Mouse (Mus musculus) E14TG2a.4 (cell line): ENCODE data around the gene Ift81.

ENCODE experiments used
- H3K27me3 ChIP-seq: 2 replicates; pipeline ENCODE4 v1.6.1; 2014; ENCODE audit warnings: low read length, control low read depth; ENCODE audit not compliant: insufficient read depth
- H3K36me3 ChIP-seq: 2 replicates; pipeline ENCODE4 v1.6.1; 2014; ENCODE audit warnings: low read length, control low read depth; ENCODE audit not compliant: insufficient read depth
- H3K4me1 ChIP-seq: replicated peaks from 2 replicates; pipeline ENCODE4 v1.6.1; 2014; ENCODE audit warnings: low read depth, low read length, control low read depth
- H3K4me3 ChIP-seq: replicated peaks from 2 replicates; pipeline ENCODE4 v1.5.1; 2014; ENCODE audit warnings: mild to moderate bottlenecking, low read length
- H3K9me3 ChIP-seq: 2 replicates; pipeline ENCODE4 v1.6.1; 2014; ENCODE audit warnings: low read length, control low read depth
- CTCF ChIP-seq: conservative IDR thresholded peaks from 2 replicates; pipeline ENCODE4 v1.5.1; 2014; ENCODE audit warnings: low read length
- NANOG ChIP-seq: IDR thresholded peaks from 2 replicates; pipeline ENCODE4 v1.6.1; 2014; ENCODE audit warnings: borderline replicate concordance, low read length, mixed read lengths
- POU5F1 ChIP-seq: IDR thresholded peaks from 2 replicates; pipeline ENCODE4 v1.6.1; 2014; ENCODE audit warnings: low read length, borderline replicate concordance

The Ift81 gene

DNA sequence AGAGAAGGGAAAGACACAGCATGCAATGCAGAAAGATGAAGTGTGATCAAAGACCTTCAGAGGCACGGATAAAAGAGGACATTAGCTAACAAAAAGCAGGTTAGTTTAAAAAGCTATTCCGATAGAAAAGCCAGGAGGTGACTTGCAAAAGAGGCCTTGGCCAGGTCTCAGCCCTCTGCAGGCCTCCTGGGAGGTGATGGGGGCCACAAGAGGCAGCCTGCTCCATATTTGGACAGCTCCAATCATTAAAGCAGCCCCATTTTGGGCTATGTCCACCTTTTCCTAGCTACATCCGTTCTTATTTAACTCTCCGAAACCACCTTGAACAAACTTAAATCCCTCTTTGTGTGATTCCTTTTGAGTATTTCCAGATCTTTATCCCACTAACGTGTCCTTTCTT is 108.8 kb downstream of the Ift81 start:
- Histone ChIP-seq H3K4me1 (peaks cover 56% of the 10 kb centered on the region), H3K4me3 (no peak overlapping the region), H3K36me3 (no peaks in the 10 kb centered on the region), H3K9me3 (peaks cover 9% of the 10 kb centered on the region), H3K27me3 (no peaks in the 10 kb centered on the region)
- TF ChIP-seq NANOG (no peak), POU5F1 (no peak), CTCF (no peak)

- Histone ChIP-seq H3K36me3 (peaks cover 18% of the 10 kb centered on the region), H3K4me1 (peaks cover 56% of the 10 kb centered on the region)
These were observed 110.6 kb downstream of the Ift81 start for GRCm38 (mm10) chr5:122503760-122504119.

DNA sequence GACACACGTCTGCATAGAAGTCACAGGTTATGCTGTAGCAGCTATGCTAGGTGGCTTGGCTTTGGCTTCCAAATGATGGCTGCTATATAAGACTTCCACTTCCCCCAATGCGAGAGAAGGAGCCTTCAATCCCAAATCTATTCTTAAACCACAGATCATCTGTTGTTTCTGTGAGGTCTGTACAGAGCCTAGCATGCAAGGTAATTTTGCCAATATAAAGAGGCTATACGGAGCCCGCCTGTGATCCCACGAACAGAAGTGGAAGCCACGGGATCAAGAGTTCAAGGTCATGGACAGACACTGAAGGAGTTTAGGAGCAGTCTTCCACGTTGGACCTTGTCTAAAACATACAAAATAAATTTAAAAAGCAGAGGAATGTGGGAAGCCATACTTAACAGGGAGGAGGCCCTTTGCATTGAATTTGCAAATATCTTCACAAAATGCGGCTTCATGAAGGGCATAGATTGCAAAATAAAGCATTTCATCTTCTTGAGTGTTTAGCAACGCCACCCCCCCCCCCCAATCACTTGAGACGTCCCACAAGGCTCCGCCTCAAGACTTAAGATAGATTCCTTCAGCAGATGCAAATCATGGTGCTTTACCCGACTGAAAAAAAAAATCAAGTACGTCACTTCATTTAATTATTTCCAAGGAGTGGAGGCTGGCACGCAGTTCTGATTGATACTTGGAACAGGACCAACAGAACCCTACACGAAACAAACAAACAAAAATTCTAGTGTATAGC is 111.1 kb downstream of the Ift81 start:
- H3K36me3 ChIP-seq: peaks cover 23% of the 10 kb centered on the region
- TF ChIP-seq POU5F1: no peak
- TF ChIP-seq CTCF: no peak
- TF ChIP-seq NANOG: no peak
- H3K4me1 ChIP-seq: peaks cover 59% of the 10 kb centered on the region
- no peaks in the 10 kb centered on the region for H3K27me3 ChIP-seq
- H3K4me3 ChIP-seq: peak overlapping the region; percentile 91
- peaks cover 9% of the 10 kb centered on the region for H3K9me3 ChIP-seq

More at GRCm38 (mm10) chr5:122503760-122504119, 110.6 kb downstream of the Ift81 start:
- TF ChIP-seq CTCF: no peak
- no peak for TF ChIP-seq NANOG
- TF ChIP-seq POU5F1: no peak
- peaks cover 9% of the 10 kb centered on the region for H3K9me3 ChIP-seq
- H3K27me3 ChIP-seq: no peaks in the 10 kb centered on the region
- peak overlapping the region; percentile 91; the same call in 1 of the 2 replicates for H3K4me3 ChIP-seq

DNA sequence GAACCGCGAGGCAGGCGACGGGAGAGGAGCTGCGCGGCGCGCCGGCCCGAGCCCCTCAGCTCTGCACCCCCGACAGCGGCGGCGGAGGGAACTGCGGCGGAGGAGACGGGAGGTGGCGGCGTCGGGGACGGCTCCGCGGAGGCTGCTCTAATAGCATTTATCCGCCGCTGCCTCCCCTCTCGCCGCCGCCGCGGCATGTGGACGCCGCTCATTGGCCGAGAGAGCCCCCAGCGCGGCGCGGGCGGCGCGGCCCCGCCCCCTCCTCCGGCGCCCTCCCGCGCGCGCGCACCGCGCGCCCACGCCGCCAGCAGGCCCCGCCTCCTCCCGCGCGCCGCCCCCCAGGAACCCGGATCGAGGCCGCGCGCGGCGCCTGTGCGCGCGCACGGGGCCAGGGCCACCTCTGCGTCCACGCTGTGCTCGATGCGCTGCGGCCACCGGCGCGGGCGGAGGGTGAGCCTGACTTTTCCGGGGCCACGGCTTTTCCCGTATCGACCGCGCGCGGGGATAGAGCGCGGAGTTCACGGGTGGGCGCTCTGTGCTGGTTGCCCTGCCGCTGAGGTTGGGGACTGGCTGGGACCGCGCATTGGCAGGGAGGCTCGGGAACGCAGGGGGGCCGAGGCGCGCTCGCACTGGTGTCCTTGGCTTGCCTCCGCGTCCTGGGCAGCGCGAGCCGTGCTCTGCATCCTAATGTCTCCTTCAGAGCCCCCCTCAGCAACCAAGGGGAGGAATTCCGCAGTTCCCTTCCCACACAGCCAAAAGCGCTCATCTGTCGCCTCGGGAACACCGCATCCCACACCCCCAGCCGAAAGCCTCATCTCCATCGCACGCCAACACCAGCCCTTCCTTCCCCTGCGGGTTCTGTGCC is 112.0 kb downstream of the Ift81 start, which contains the start of gene Atp2a2:
Gene Atp2a2 (minus strand): TSS at position 149 of the 865 bp plus-strand sequence.
- Histone ChIP-seq H3K9me3 (peaks cover 7% of the 10 kb centered on the region), H3K36me3 (peaks cover 32% of the 10 kb centered on the region), H3K27me3 (no peaks in the 10 kb centered on the region), H3K4me3 (peak within 1 kb of the TSS; percentile 91), H3K4me1 (peaks cover 66% of the 10 kb centered on the region)
- TF ChIP-seq POU5F1 (no peak), NANOG (no peak), CTCF (no peak)

- H3K27me3 ChIP-seq: no peaks in the 10 kb centered on the region
- TF ChIP-seq CTCF (no peak), NANOG (no peak), POU5F1 (no peak)
- H3K36me3 ChIP-seq: peaks cover 41% of the 10 kb centered on the region
- H3K9me3 ChIP-seq: peaks cover 2% of the 10 kb centered on the region
- peaks cover 75% of the 10 kb centered on the region for H3K4me1 ChIP-seq
- peak overlapping the region; percentile 91 for H3K4me3 ChIP-seq
These were observed 112.9 kb downstream of the Ift81 start for GRCm38 (mm10) chr5:122501101-122502076.

DNA sequence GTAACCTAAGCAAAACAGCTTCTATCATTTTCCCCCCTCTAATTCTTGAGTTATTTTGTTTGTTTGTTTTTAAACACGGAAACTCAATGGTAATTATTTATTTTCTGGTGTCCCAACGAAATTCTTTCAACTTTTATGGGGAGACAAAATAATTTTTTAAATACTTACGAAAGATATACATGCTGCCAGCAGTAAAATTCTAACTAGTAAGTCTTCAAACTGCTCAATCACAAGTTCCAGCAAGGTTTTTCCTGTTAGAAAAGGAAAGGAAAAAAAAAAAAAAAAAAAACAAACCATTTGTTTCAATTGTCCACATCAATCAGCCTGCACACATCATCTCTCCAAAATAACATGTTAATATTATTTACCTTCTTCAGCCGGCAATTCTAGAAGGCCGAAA is 113.8 kb downstream of the Ift81 start:
- Histone ChIP-seq H3K9me3 (no peaks in the 10 kb centered on the region), H3K4me1 (peaks cover 76% of the 10 kb centered on the region), H3K4me3 (peak overlapping the region; percentile 91), H3K27me3 (no peaks in the 10 kb centered on the region), H3K36me3 (peaks cover 50% of the 10 kb centered on the region)
- TF ChIP-seq CTCF (no peak), POU5F1 (no peak), NANOG (no peak)
